Mouse (Mus musculus) myocyte (in vitro differentiated cells): ENCODE measurements around the gene Slit3. TPM values are rescaled to one million over a fixed set of nuclear protein-coding genes. Genes with fewer than 3 reads are reported as not detected.

ENCODE experiments used
- H3K27me3 ChIP-seq: one replicate; pipeline ENCODE4 v1.6.1; 2011; ENCODE audit not compliant: control insufficient read depth, insufficient read depth, insufficient read length
- H3K36me3 ChIP-seq: one replicate; pipeline ENCODE4 v1.6.1; 2011; ENCODE audit not compliant: control insufficient read depth, insufficient read depth
- H3K4me2 ChIP-seq: one replicate; pipeline ENCODE4 v1.6.1; 2011; ENCODE audit warnings: low read depth, control low read depth
- H3K4me3 ChIP-seq: one replicate; pipeline ENCODE4 v1.5.1; 2011; ENCODE audit warnings: mild to moderate bottlenecking, control low read depth, moderate library complexity
- H3K79me2 ChIP-seq: one replicate; pipeline ENCODE4 v1.6.1; 2011; ENCODE audit not compliant: control insufficient read depth, insufficient read depth
- H3ac ChIP-seq: one replicate; pipeline ENCODE4 v1.6.1; 2011; ENCODE audit not compliant: control insufficient read depth, insufficient read length
- CEBPB ChIP-seq: IDR thresholded peaks from 2 replicates; pipeline ENCODE4 v1.6.1; 2011; ENCODE audit warnings: mild to moderate bottlenecking, moderate library complexity; ENCODE audit not compliant: poor library complexity, insufficient read depth, severe bottlenecking
- E2F4 ChIP-seq: IDR thresholded peaks from one replicate; pipeline ENCODE4 v1.6.1; 2011; ENCODE audit warnings: mild to moderate bottlenecking, control low read depth, moderate library complexity; ENCODE audit not compliant: insufficient read depth
- MAX ChIP-seq: IDR thresholded peaks from one replicate; pipeline ENCODE4 v1.6.1; 2011; ENCODE audit warnings: low read depth, mild to moderate bottlenecking, control low read depth
- MYOD1 ChIP-seq, 3 experiments: IDR thresholded peaks; one replicate each; pipeline ENCODE4 v1.6.1; 2011; ENCODE audit warnings: control low read depth in 2 of 3, low read depth in 2 of 3, mild to moderate bottlenecking in 2 of 3, moderate library complexity in 1 of 3; ENCODE audit not compliant: insufficient read length in 2 of 3, control insufficient read depth in 1 of 3
- MYOG ChIP-seq, 3 experiments: IDR thresholded peaks; one replicate each; pipeline ENCODE4 v1.6.1; 2011; ENCODE audit warnings: control low read depth in 2 of 3, low read depth in 2 of 3, mild to moderate bottlenecking in 2 of 3; ENCODE audit not compliant: insufficient read length in 2 of 3, control insufficient read depth in 1 of 3, insufficient read depth in 1 of 3
- POLR2A ChIP-seq: IDR thresholded peaks from one replicate; pipeline ENCODE4 v1.6.1; 2011; ENCODE audit warnings: low read depth, mild to moderate bottlenecking, control low read depth, moderate library complexity; ENCODE audit not compliant: insufficient read length
- POLR2AphosphoS2 ChIP-seq: IDR thresholded peaks from one replicate; pipeline ENCODE4 v1.6.1; 2011; ENCODE audit warnings: low read depth, control low read depth; ENCODE audit not compliant: insufficient read length
- REST ChIP-seq: IDR thresholded peaks from one replicate; pipeline ENCODE4 v1.6.1; 2011; ENCODE audit warnings: mild to moderate bottlenecking, control low read depth, moderate library complexity; ENCODE audit not compliant: insufficient read depth, insufficient read length
- SRF ChIP-seq: IDR thresholded peaks from one replicate; pipeline ENCODE4 v1.6.1; 2011; ENCODE audit warnings: low read depth; ENCODE audit not compliant: control insufficient read depth, insufficient read length
- TCF12 ChIP-seq: IDR thresholded peaks from one replicate; pipeline ENCODE4 v1.6.1; 2011; ENCODE audit warnings: mild to moderate bottlenecking, control low read depth; ENCODE audit not compliant: poor library complexity, insufficient read depth, severe bottlenecking
- TCF3 ChIP-seq: IDR thresholded peaks from one replicate; pipeline ENCODE4 v1.6.1; 2011; ENCODE audit warnings: low read depth, control low read depth; ENCODE audit not compliant: insufficient read length
- USF1 ChIP-seq: IDR thresholded peaks from one replicate; pipeline ENCODE4 v1.6.1; 2011; ENCODE audit warnings: low read depth, mild to moderate bottlenecking, control low read depth, moderate library complexity
- polyA plus RNA-seq: library from polyadenylated mRNA; unstranded; fragments of >200 nt; fragmentation: generic; extraction: Trizol; gene quantifications from one replicate; pipeline ENCODE4 v1.2.1, GENCODE M21; 2012; ENCODE audit warnings: missing spikeins

The Slit3 gene
- polyA plus RNA-seq, 1 experiment = not detected

- no peaks in the 10 kb centered on the region for H3K36me3 ChIP-seq
- H3K27me3 ChIP-seq = no peaks in the 10 kb centered on the region
- TF ChIP-seq POLR2AphosphoS2 (no peak), MAX (no peak), TCF12 (no peak), CEBPB (no peak), TCF3 (no peak), MYOG (IDR thresholded peaks at IDR 0.05; ENCODE audit: control insufficient read depth in 1 of 3, insufficient read depth in 1 of 3, insufficient read length in 2 of 3, low read depth in 2 of 3) (no peak), MYOD1 (IDR thresholded peaks at IDR 0.05; ENCODE audit: control insufficient read depth in 1 of 3, insufficient read length in 2 of 3, low read depth in 2 of 3) (no peak), REST (no peak), E2F4 (no peak), SRF (no peak), POLR2A (no peak), USF1 (no peak)
- H3ac ChIP-seq = no peak overlapping the region
- H3K4me3 ChIP-seq = no peak overlapping the region
- H3K79me2 ChIP-seq = no peaks in the 10 kb centered on the region
- no peak overlapping the region for H3K4me2 ChIP-seq
Measured at GRCm38 (mm10) chr11:35398353-35398752, 277.3 kb downstream of the Slit3 start.

GRCm38 (mm10) chr11:35403516-35403915, 282.5 kb downstream of the Slit3 start:
- no peaks in the 10 kb centered on the region for H3K79me2 ChIP-seq
- no peak overlapping the region for H3ac ChIP-seq
- no peak overlapping the region for H3K4me3 ChIP-seq
- H3K4me2 ChIP-seq = no peak overlapping the region
- no peak for TF ChIP-seq MAX
- no peak for TF ChIP-seq POLR2AphosphoS2
- no peak for TF ChIP-seq E2F4
- TF ChIP-seq SRF = no peak
- no peak for TF ChIP-seq POLR2A
- TF ChIP-seq MYOD1 (IDR thresholded peaks at IDR 0.05; ENCODE audit: control insufficient read depth in 1 of 3, insufficient read length in 2 of 3, low read depth in 2 of 3) = no peak
- no peaks in the 10 kb centered on the region for H3K27me3 ChIP-seq
- H3K36me3 ChIP-seq = no peaks in the 10 kb centered on the region

GRCm38 (mm10) chr11:35406045-35406444, 285.0 kb downstream of the Slit3 start:
- Histone ChIP-seq H3ac (no peak overlapping the region), H3K36me3 (no peaks in the 10 kb centered on the region), H3K79me2 (no peaks in the 10 kb centered on the region), H3K27me3 (no peaks in the 10 kb centered on the region), H3K4me2 (no peak overlapping the region), H3K4me3 (no peak overlapping the region)
- TF ChIP-seq MYOG (IDR thresholded peaks at IDR 0.05; ENCODE audit: control insufficient read depth in 1 of 3, insufficient read depth in 1 of 3, insufficient read length in 2 of 3, low read depth in 2 of 3) (no peak), USF1 (no peak), E2F4 (no peak), TCF12 (no peak), POLR2AphosphoS2 (no peak), MAX (no peak), TCF3 (no peak), CEBPB (no peak), POLR2A (no peak), SRF (no peak), REST (no peak), MYOD1 (IDR thresholded peaks at IDR 0.05; ENCODE audit: control insufficient read depth in 1 of 3, insufficient read length in 2 of 3, low read depth in 2 of 3) (no peak)

- H3K27me3 ChIP-seq = no peaks in the 10 kb centered on the region
- TF ChIP-seq MAX (no peak), MYOD1 (IDR thresholded peaks at IDR 0.05; ENCODE audit: control insufficient read depth in 1 of 3, insufficient read length in 2 of 3, low read depth in 2 of 3) (no peak)
- H3K4me3 ChIP-seq = no peak overlapping the region
- no peak overlapping the region for H3ac ChIP-seq
- no peaks in the 10 kb centered on the region for H3K36me3 ChIP-seq
- no peak overlapping the region for H3K4me2 ChIP-seq
- no peaks in the 10 kb centered on the region for H3K79me2 ChIP-seq
Measured at GRCm38 (mm10) chr11:35406522-35406921, 285.5 kb downstream of the Slit3 start.

- no peaks in the 10 kb centered on the region for H3K36me3 ChIP-seq
- H3K79me2 ChIP-seq = no peaks in the 10 kb centered on the region
- no peak overlapping the region for H3K4me3 ChIP-seq
- H3ac ChIP-seq = no peak overlapping the region
- no peak for TF ChIP-seq MAX
- no peak for TF ChIP-seq MYOG (IDR thresholded peaks at IDR 0.05; ENCODE audit: control insufficient read depth in 1 of 3, insufficient read depth in 1 of 3, insufficient read length in 2 of 3, low read depth in 2 of 3)
- no peak for TF ChIP-seq MYOD1 (IDR thresholded peaks at IDR 0.05; ENCODE audit: control insufficient read depth in 1 of 3, insufficient read length in 2 of 3, low read depth in 2 of 3)
- no peak for TF ChIP-seq POLR2A
- no peak for TF ChIP-seq TCF3
- no peak for TF ChIP-seq CEBPB
- TF ChIP-seq E2F4 = no peak
- no peak for TF ChIP-seq TCF12
- TF ChIP-seq USF1 = no peak
- TF ChIP-seq POLR2AphosphoS2 = no peak
- no peak for TF ChIP-seq SRF
- TF ChIP-seq REST = no peak
- no peaks in the 10 kb centered on the region for H3K27me3 ChIP-seq
- no peak overlapping the region for H3K4me2 ChIP-seq
Measured at GRCm38 (mm10) chr11:35407341-35408154, 286.5 kb downstream of the Slit3 start.
